Mouse (Mus musculus) splenic B cell, adult 2 months (primary cell): ENCODE measurements around the gene Slc36a4.

ENCODE experiments used
- DNase-seq: peaks from one replicate; pipeline ENCODE4 v3.0.0-alpha.2; 2011; ENCODE audit warnings: low read depth, low spot score
- H3K27me3 ChIP-seq: 2 replicates; pipeline ENCODE4 v1.6.1; 2012; ENCODE audit warnings: mild to moderate bottlenecking, low read length, moderate library complexity, mixed read lengths; ENCODE audit not compliant: control insufficient read depth, poor library complexity, insufficient read depth, severe bottlenecking
- H3K36me3 ChIP-seq: 2 replicates; pipeline ENCODE4 v1.6.1; 2012; ENCODE audit warnings: mild to moderate bottlenecking, low read length, moderate library complexity, mixed read lengths; ENCODE audit not compliant: control insufficient read depth, poor library complexity, insufficient read depth, severe bottlenecking

Slc36a4 gene

GRCm38 (mm10) chr9:15741931-15742330, 32.4 kb downstream of the Slc36a4 start:
- H3K27me3 ChIP-seq = no peaks in the 10 kb centered on the region
- no peaks in the 10 kb centered on the region for H3K36me3 ChIP-seq
- no peak for DNase-seq

- no peaks in the 10 kb centered on the region for H3K36me3 ChIP-seq
- no peak for DNase-seq
- H3K27me3 ChIP-seq = no peaks in the 10 kb centered on the region
These were observed 36.6 kb downstream of the Slc36a4 start for GRCm38 (mm10) chr9:15745985-15746607.

- no peak for DNase-seq
These were observed 37.1 kb downstream of the Slc36a4 start for GRCm38 (mm10) chr9:15746636-15747035.

GRCm38 (mm10) chr9:15748383-15748782, 38.8 kb downstream of the Slc36a4 start:
- H3K36me3 ChIP-seq = no peaks in the 10 kb centered on the region
- no peaks in the 10 kb centered on the region for H3K27me3 ChIP-seq
- no peak for DNase-seq

More at GRCm38 (mm10) chr9:15746636-15747035, 37.1 kb downstream of the Slc36a4 start:
- no peaks in the 10 kb centered on the region for H3K36me3 ChIP-seq
- H3K27me3 ChIP-seq = no peaks in the 10 kb centered on the region

GRCm38 (mm10) chr9:15759318-15759717, 49.8 kb downstream of the Slc36a4 start:
- no peaks in the 10 kb centered on the region for H3K36me3 ChIP-seq
- H3K27me3 ChIP-seq = no peaks in the 10 kb centered on the region
- DNase-seq = no peak

GRCm38 (mm10) chr9:15766379-15766778, 56.8 kb downstream of the Slc36a4 start:
- H3K27me3 ChIP-seq = no peaks in the 10 kb centered on the region
- DNase-seq = no peak
- no peaks in the 10 kb centered on the region for H3K36me3 ChIP-seq

GRCm38 (mm10) chr9:15766821-15767220, 57.3 kb downstream of the Slc36a4 start:
- H3K36me3 ChIP-seq = no peaks in the 10 kb centered on the region
- DNase-seq = no peak
- no peaks in the 10 kb centered on the region for H3K27me3 ChIP-seq

- Histone ChIP-seq H3K27me3 (no peaks in the 10 kb centered on the region), H3K36me3 (no peaks in the 10 kb centered on the region)
- no peak for DNase-seq
These were observed 63.2 kb downstream of the Slc36a4 start for GRCm38 (mm10) chr9:15772766-15773165.

GRCm38 (mm10) chr9:15773426-15773825, 63.9 kb downstream of the Slc36a4 start:
- DNase-seq = no peak
- H3K36me3 ChIP-seq = no peaks in the 10 kb centered on the region
- H3K27me3 ChIP-seq = no peaks in the 10 kb centered on the region

- DNase-seq = no peak
- no peaks in the 10 kb centered on the region for H3K36me3 ChIP-seq
- H3K27me3 ChIP-seq = no peaks in the 10 kb centered on the region
These were observed 65.4 kb downstream of the Slc36a4 start for GRCm38 (mm10) chr9:15774911-15775310.

- Histone ChIP-seq H3K36me3 (no peaks in the 10 kb centered on the region), H3K27me3 (no peaks in the 10 kb centered on the region)
- no peak for DNase-seq
These were observed 72.4 kb downstream of the Slc36a4 start for GRCm38 (mm10) chr9:15781936-15782335.

- DNase-seq = no peak
- H3K36me3 ChIP-seq = no peaks in the 10 kb centered on the region
- H3K27me3 ChIP-seq = no peaks in the 10 kb centered on the region
These were observed 76.7 kb downstream of the Slc36a4 start for GRCm38 (mm10) chr9:15786192-15786591.

- Histone ChIP-seq H3K27me3 (no peaks in the 10 kb centered on the region), H3K36me3 (no peaks in the 10 kb centered on the region)
- no peak for DNase-seq
These were observed 77.1 kb downstream of the Slc36a4 start for GRCm38 (mm10) chr9:15786610-15787009.

- H3K36me3 ChIP-seq = no peaks in the 10 kb centered on the region
- H3K27me3 ChIP-seq = no peaks in the 10 kb centered on the region
- no peak for DNase-seq
These were observed 82.5 kb downstream of the Slc36a4 start for GRCm38 (mm10) chr9:15792076-15792475.
